8 mouse cellular contexts compared by ENCODE assay signal in genomic region chr9:45983676-45984408, GRCm38 (mm10). TPM values are rescaled to one million over a fixed set of nuclear protein-coding genes. Genes with fewer than 3 reads are reported as not detected.
DNase-seq lines count a peak whose midpoint lies in the region; ATAC-seq and TF ChIP-seq lines count a peak whose summit lies in the region.

No protein-coding gene starts in this region.

- H3K27ac ChIP-seq in ES-Bruce4 (ENCODE audit: insufficient read depth, low read length): no peak overlapping the region
- H3K27ac ChIP-seq in kidney, adult 2 months (ENCODE audit: insufficient read depth, low read depth, low read length): peak overlapping the region; percentile 46
- H3K27ac ChIP-seq in neural tube, embryonic 12.5 days: peak overlapping the region; percentile 89

- TF ChIP-seq EP300 in ES-Bruce4 (IDR thresholded peaks at IDR 0.05; ENCODE audit: insufficient read depth, low read depth, low read length): no peak

- no peak; the same call in 1 of the 2 replicates for ATAC-seq in neural tube, embryonic 12.5 days (ENCODE audit: low FRiP score, low read depth)

- WGBS in kidney, adult 2 months: 1% methylated on average over 23 of the region's 23 CpGs
- WGBS in lung, adult 2 months: under 1% methylated on average over 23 of the region's 23 CpGs
- under 1% methylated on average over 23 of the region's 23 CpGs for WGBS in neural tube, embryonic 12.5 days

- H3K9me3 ChIP-seq in ES-Bruce4 (replicated peaks; ENCODE audit: control insufficient read depth, insufficient read depth, low read length, poor library complexity, severe bottlenecking): no peaks in the 10 kb centered on the region
- no peaks in the 10 kb centered on the region for H3K9me3 ChIP-seq in neural tube, embryonic 12.5 days

- H3K4me2 ChIP-seq in neural tube, embryonic 12.5 days (replicated peaks): peak overlapping the region; percentile 91

- H3K4me3 ChIP-seq in ES-Bruce4 (ENCODE audit: low read depth, low read length): peak overlapping the region; percentile 99
- H3K4me3 ChIP-seq in kidney, adult 2 months (ENCODE audit: insufficient read depth, low read depth, low read length): peak overlapping the region; percentile 81
- H3K4me3 ChIP-seq in lung, adult 2 months (replicated peaks; ENCODE audit: extremely low read depth, low read depth, low read length): peak overlapping the region; percentile 86
- peak overlapping the region; percentile 99 for H3K4me3 ChIP-seq in neural tube, embryonic 12.5 days

- H3K27me3 ChIP-seq in ES-Bruce4 (ENCODE audit: control insufficient read depth, insufficient read depth, low read length, poor library complexity, severe bottlenecking): no peaks in the 10 kb centered on the region
- H3K27me3 ChIP-seq in kidney, adult 2 months (replicated peaks; ENCODE audit: control insufficient read depth, insufficient read depth, low read length): no peaks in the 10 kb centered on the region
- no peaks in the 10 kb centered on the region for H3K27me3 ChIP-seq in neural tube, embryonic 12.5 days (replicated peaks)

- H3K36me3 ChIP-seq in ES-Bruce4 (ENCODE audit: control insufficient read depth, insufficient read depth, low read length, poor library complexity, severe bottlenecking): peaks cover 2% of the 10 kb centered on the region
- H3K36me3 ChIP-seq in kidney, adult 2 months (ENCODE audit: control insufficient read depth, insufficient read depth, low read length): no peaks in the 10 kb centered on the region
- no peaks in the 10 kb centered on the region for H3K36me3 ChIP-seq in neural tube, embryonic 12.5 days

- no peak for TF ChIP-seq CTCF in ES-Bruce4 (IDR thresholded peaks at IDR 0.05; ENCODE audit: low read depth, low read length)
- TF ChIP-seq CTCF in kidney, adult 2 months (conservative IDR thresholded peaks at IDR 0.05; ENCODE audit: insufficient read depth, insufficient read length, low read depth, low read length): no peak
- TF ChIP-seq CTCF in lung, adult 2 months (IDR thresholded peaks at IDR 0.05; ENCODE audit: insufficient read depth, low read length): no peak

- H3K9ac ChIP-seq in ES-Bruce4 (ENCODE audit: low read depth, poor library complexity, severe bottlenecking): peak overlapping the region; percentile 85
- H3K9ac ChIP-seq in neural tube, embryonic 12.5 days: peak overlapping the region; percentile 99

- peak; percentile 61 for DNase-seq in A20 (ENCODE audit: low read depth, low spot score)
- peak; percentile 56 for DNase-seq in cerebellum, adult 9-10 months
- DNase-seq in forelimb bud, embryonic 11.5 days (ENCODE audit: low read depth, low spot score): peak; percentile 19
- peak; percentile 18 for DNase-seq in kidney, adult 2 months
- peak; percentile 37 for DNase-seq in lung, adult 2 months
- DNase-seq in layer of hippocampus, adult 9-10 months (ENCODE audit: low spot score): no peak

- H3K4me1 ChIP-seq in ES-Bruce4 (ENCODE audit: control insufficient read depth, insufficient read depth, low read length): no peaks in the 10 kb centered on the region
- peaks cover 11% of the 10 kb centered on the region; the same call in 1 of the 2 replicates for H3K4me1 ChIP-seq in kidney, adult 2 months (ENCODE audit: control insufficient read depth, insufficient read depth, low read length)
- H3K4me1 ChIP-seq in lung, adult 2 months (ENCODE audit: control insufficient read depth, insufficient read depth, low read length): peaks cover 7% of the 10 kb centered on the region; the same call in 1 of the 2 replicates
- H3K4me1 ChIP-seq in neural tube, embryonic 12.5 days: peaks cover 16% of the 10 kb centered on the region

- TF ChIP-seq POLR2A in ES-Bruce4 (IDR thresholded peaks at IDR 0.05; ENCODE audit: insufficient read depth, low read length): no peak
- TF ChIP-seq POLR2A in kidney, adult 2 months (IDR thresholded peaks at IDR 0.05; ENCODE audit: low read depth, low read length): no peak
- no peak for TF ChIP-seq POLR2A in lung, adult 2 months (IDR thresholded peaks at IDR 0.05; ENCODE audit: borderline replicate concordance, extremely low read depth, low read depth, low read length)

RNA-seq across cellular contexts. Expression of gene Pafah1b2, which starts 28.6 kb away (rescaled TPM):
- 76.6 and 77.0 TPM in 2 replicates for polyA plus RNA-seq in ES-Bruce4 (2011; ENCODE audit: insufficient read depth, insufficient read length, low read depth, missing spikeins)
- polyA plus RNA-seq in kidney, adult 2 months (2012; rRNA removed): 17.6 and 21.1 TPM in 2 replicates
- 22.0 and 24.9 TPM in 2 replicates for polyA plus RNA-seq in lung, adult 2 months (2012; rRNA removed)
- 326 and 329 TPM in 2 replicates for polyA plus RNA-seq in neural tube, embryonic 12.5 days (2016; fragmentation: Nextera tagmentation; extraction: Ambion mirVana)

RNA-seq across cellular contexts. Expression of gene Sik3, which starts 28.8 kb away (rescaled TPM):
- 23.2 and 28.1 TPM in 2 replicates for polyA plus RNA-seq in ES-Bruce4 (2011; ENCODE audit: insufficient read depth, insufficient read length, low read depth, missing spikeins)
- polyA plus RNA-seq in kidney, adult 2 months (2012; rRNA removed): 29.2 and 32.2 TPM in 2 replicates
- 16.7 and 22.2 TPM in 2 replicates for polyA plus RNA-seq in lung, adult 2 months (2012; rRNA removed)
- 13.2 and 13.8 TPM in 2 replicates for polyA plus RNA-seq in neural tube, embryonic 12.5 days (2016; fragmentation: Nextera tagmentation; extraction: Ambion mirVana)

RNA-seq across cellular contexts. Expression of gene Sidt2, which starts 28.8 kb away (rescaled TPM):
- 89.9 and 93.6 TPM in 2 replicates for polyA plus RNA-seq in ES-Bruce4 (2011; ENCODE audit: insufficient read depth, insufficient read length, low read depth, missing spikeins)
- 345 and 570 TPM in 2 replicates for polyA plus RNA-seq in kidney, adult 2 months (2012; rRNA removed)
- polyA plus RNA-seq in lung, adult 2 months (2012; rRNA removed): 357 and 550 TPM in 2 replicates
- polyA plus RNA-seq in neural tube, embryonic 12.5 days (2016; fragmentation: Nextera tagmentation; extraction: Ambion mirVana): 41.2 and 42.1 TPM in 2 replicates

RNA-seq across cellular contexts. Expression of gene Tagln, which starts 48.0 kb away (rescaled TPM):
- 222 and 250 TPM in 2 replicates for polyA plus RNA-seq in ES-Bruce4 (2011; ENCODE audit: insufficient read depth, insufficient read length, low read depth, missing spikeins)
- polyA plus RNA-seq in kidney, adult 2 months (2012; rRNA removed): 50.3 and 93.5 TPM in 2 replicates
- polyA plus RNA-seq in lung, adult 2 months (2012; rRNA removed): 226 and 279 TPM in 2 replicates
- polyA plus RNA-seq in neural tube, embryonic 12.5 days (2016; fragmentation: Nextera tagmentation; extraction: Ambion mirVana): 10.1 and 11.1 TPM in 2 replicates
